Mouse (Mus musculus): ENCODE measurements at regions not wholly inside any gene's neighbourhood (a gene's known extent, or its start where the extent isn't known, plus 50 kb on each side); places are given as distances from the start of the nearest gene placed in this dataset.

- no peak for TF ChIP-seq POLR2A (IDR thresholded peaks at IDR 0.05; ENCODE audit: insufficient read depth, low read depth, low read length)
- TF ChIP-seq EP300 (IDR thresholded peaks at IDR 0.05; ENCODE audit: insufficient read depth, low read depth, low read length): no peak
Measured at GRCm38 (mm10) chr15:62138701-62139100, 1215.9 kb upstream of the A1bg start.

All from heart, adult 2 months (tissue).